Comparison of ENCODE assay signal across 7 mouse cellular contexts in genomic region chr4:134879410-134879981, GRCm38 (mm10). TPM values are rescaled to one million over a fixed set of nuclear protein-coding genes. Genes with fewer than 3 reads are reported as not detected.
A peak's percentile ranks its signal among the peaks of the same experiment; 100 is the strongest.
DNase-seq lines count a peak whose midpoint lies in the region; ATAC-seq lines count a peak whose summit lies in the region.

No protein-coding gene starts in this region.

- peak; percentile 73 to 91 for DNase-seq in adrenal gland, adult (ENCODE audit: inconsistent age in 2 of 2, low spot score in 1 of 2)
- peak; percentile 88 for DNase-seq in embryo, embryonic 10 days (ENCODE audit: low spot score)
- peak; percentile 66 for DNase-seq in gastrocnemius, postnatal 14 days
- DNase-seq in intestine, embryonic 14.5 days (ENCODE audit: low spot score), result peak; percentile 85
- peak; percentile 77 for DNase-seq in left cerebral cortex, postnatal 4 days
- DNase-seq in midbrain, embryonic 10.5 days (ENCODE audit: low spot score), result peak; percentile 73
- peak; percentile 80 for DNase-seq in right cerebral cortex, postnatal 4 days

- no peak overlapping the region for H3K27ac ChIP-seq in intestine, embryonic 14.5 days (ENCODE audit: low read depth)
- peak overlapping the region; percentile 69 for H3K27ac ChIP-seq in midbrain, embryonic 10.5 days (replicated peaks)

- peak overlapping the region; percentile 15 for H3K4me3 ChIP-seq in intestine, embryonic 14.5 days (ENCODE audit: low read depth, low read length)
- peak overlapping the region; percentile 51 for H3K4me3 ChIP-seq in midbrain, embryonic 10.5 days

- ATAC-seq in intestine, embryonic 14.5 days (replicated peaks; ENCODE audit: low FRiP score, low TSS enrichment, low read depth), result no peak

- no peaks in the 10 kb centered on the region for H3K9me3 ChIP-seq in intestine, embryonic 14.5 days (ENCODE audit: control insufficient read depth, low read length)
- H3K9me3 ChIP-seq in midbrain, embryonic 10.5 days (replicated peaks), result no peaks in the 10 kb centered on the region

- H3K4me2 ChIP-seq in intestine, embryonic 14.5 days (ENCODE audit: low read length), result peak overlapping the region; percentile 63

- WGBS in intestine, embryonic 14.5 days, result 2% methylated on average over 17 of the region's 17 CpGs
- 1% methylated on average over 17 of the region's 17 CpGs for WGBS in midbrain, embryonic 10.5 days

- H3K4me1 ChIP-seq in intestine, embryonic 14.5 days (replicated peaks; ENCODE audit: control insufficient read depth, insufficient read depth, low read length), result peaks cover 7% of the 10 kb centered on the region; the same call in 1 of the 2 replicates
- peaks cover 8% of the 10 kb centered on the region for H3K4me1 ChIP-seq in midbrain, embryonic 10.5 days

- H3K36me3 ChIP-seq in intestine, embryonic 14.5 days (ENCODE audit: control insufficient read depth, insufficient read depth, low read length), result no peaks in the 10 kb centered on the region
- H3K36me3 ChIP-seq in midbrain, embryonic 10.5 days, result no peaks in the 10 kb centered on the region

- no peak overlapping the region for H3K9ac ChIP-seq in intestine, embryonic 14.5 days (ENCODE audit: low read length)

- H3K27me3 ChIP-seq in intestine, embryonic 14.5 days (replicated peaks; ENCODE audit: control insufficient read depth, insufficient read depth, low read length), result no peaks in the 10 kb centered on the region
- H3K27me3 ChIP-seq in midbrain, embryonic 10.5 days (ENCODE audit: low read depth, poor library complexity, severe bottlenecking), result no peaks in the 10 kb centered on the region

- intact Hi-C loops in gastrocnemius, postnatal 14 days (cut with DNase I; ENCODE audit: low total_unique reads), result no loop called here
- intact Hi-C loops in left cerebral cortex, postnatal 4 days (cut with DNase I), result no loop called here

RNA-seq across cellular contexts. Expression of gene Rhd, which starts 15.2 kb away (rescaled TPM):
- under 1 TPM; 0.20 to 0.39 TPM for total RNA-seq in gastrocnemius, postnatal 14 days (2021)
- polyA plus RNA-seq in intestine, embryonic 14.5 days (2014; fragmentation: Nextera tagmentation; extraction: Ambion mirVana), result 0.89 and 1.1 TPM in 2 replicates
- not detected for total RNA-seq in left cerebral cortex, postnatal 4 days (2021)
- polyA plus RNA-seq in midbrain, embryonic 10.5 days (2016; fragmentation: Nextera tagmentation; extraction: Ambion mirVana), result 9.6 and 12.9 TPM in 2 replicates

RNA-seq across cellular contexts. Expression of gene Maco1, which starts 26.4 kb away (rescaled TPM):
- 10 to 100 TPM; 13.6 to 14.5 TPM for total RNA-seq in gastrocnemius, postnatal 14 days (2021)
- polyA plus RNA-seq in intestine, embryonic 14.5 days (2014; fragmentation: Nextera tagmentation; extraction: Ambion mirVana), result 34.2 and 35.8 TPM in 2 replicates
- 10 to 100 TPM; 82.5 to 84.3 TPM for total RNA-seq in left cerebral cortex, postnatal 4 days (2021)
- 36.8 and 41.3 TPM in 2 replicates for polyA plus RNA-seq in midbrain, embryonic 10.5 days (2016; fragmentation: Nextera tagmentation; extraction: Ambion mirVana)

RNA-seq across cellular contexts. Expression of gene Tmem50a, which starts 35.3 kb away (rescaled TPM):
- 10 to 100 TPM; 41.1 to 45.9 TPM for total RNA-seq in gastrocnemius, postnatal 14 days (2021)
- 152 and 159 TPM in 2 replicates for polyA plus RNA-seq in intestine, embryonic 14.5 days (2014; fragmentation: Nextera tagmentation; extraction: Ambion mirVana)
- 100 to 1,000 TPM; 117 to 120 TPM for total RNA-seq in left cerebral cortex, postnatal 4 days (2021)
- 127 and 135 TPM in 2 replicates for polyA plus RNA-seq in midbrain, embryonic 10.5 days (2016; fragmentation: Nextera tagmentation; extraction: Ambion mirVana)

RNA-seq across cellular contexts. Expression of gene Rsrp1, which starts 43.9 kb away (rescaled TPM):
- total RNA-seq in gastrocnemius, postnatal 14 days (2021), result 100 to 1,000 TPM in 1 of 2 experiments, 10 to 100 TPM in 1; 76.9 to 163 TPM
- polyA plus RNA-seq in intestine, embryonic 14.5 days (2014; fragmentation: Nextera tagmentation; extraction: Ambion mirVana), result 400 and 437 TPM in 2 replicates
- 100 to 1,000 TPM; 231 to 238 TPM for total RNA-seq in left cerebral cortex, postnatal 4 days (2021)
- 320 and 401 TPM in 2 replicates for polyA plus RNA-seq in midbrain, embryonic 10.5 days (2016; fragmentation: Nextera tagmentation; extraction: Ambion mirVana)

RNA-seq across cellular contexts. Expression of gene Syf2, which starts 51.2 kb away (rescaled TPM):
- total RNA-seq in gastrocnemius, postnatal 14 days (2021), result 10 to 100 TPM; 34.1 to 39.6 TPM
- 62.4 and 63.0 TPM in 2 replicates for polyA plus RNA-seq in intestine, embryonic 14.5 days (2014; fragmentation: Nextera tagmentation; extraction: Ambion mirVana)
- 10 to 100 TPM; 37.5 to 40.4 TPM for total RNA-seq in left cerebral cortex, postnatal 4 days (2021)
- 70.0 and 71.5 TPM in 2 replicates for polyA plus RNA-seq in midbrain, embryonic 10.5 days (2016; fragmentation: Nextera tagmentation; extraction: Ambion mirVana)

Comparison
In these comparisons a context has a peak if more than half of its experiments do, and no peak if none do; other contexts are left out.
1. RNA of gene Maco1, which starts 26.4 kb away (total RNA-seq): 82.5 to 84.3 TPM in left cerebral cortex, postnatal 4 days; 13.6 to 14.5 TPM in gastrocnemius, postnatal 14 days; every median in the first group is over 4 times any median in the second.
2. Peak in every context shown above with its lines, with median percentiles within 50 percentile points of each other: DNase-seq.